9 mouse cellular contexts compared by ENCODE assay signal in the genomic region with DNA sequence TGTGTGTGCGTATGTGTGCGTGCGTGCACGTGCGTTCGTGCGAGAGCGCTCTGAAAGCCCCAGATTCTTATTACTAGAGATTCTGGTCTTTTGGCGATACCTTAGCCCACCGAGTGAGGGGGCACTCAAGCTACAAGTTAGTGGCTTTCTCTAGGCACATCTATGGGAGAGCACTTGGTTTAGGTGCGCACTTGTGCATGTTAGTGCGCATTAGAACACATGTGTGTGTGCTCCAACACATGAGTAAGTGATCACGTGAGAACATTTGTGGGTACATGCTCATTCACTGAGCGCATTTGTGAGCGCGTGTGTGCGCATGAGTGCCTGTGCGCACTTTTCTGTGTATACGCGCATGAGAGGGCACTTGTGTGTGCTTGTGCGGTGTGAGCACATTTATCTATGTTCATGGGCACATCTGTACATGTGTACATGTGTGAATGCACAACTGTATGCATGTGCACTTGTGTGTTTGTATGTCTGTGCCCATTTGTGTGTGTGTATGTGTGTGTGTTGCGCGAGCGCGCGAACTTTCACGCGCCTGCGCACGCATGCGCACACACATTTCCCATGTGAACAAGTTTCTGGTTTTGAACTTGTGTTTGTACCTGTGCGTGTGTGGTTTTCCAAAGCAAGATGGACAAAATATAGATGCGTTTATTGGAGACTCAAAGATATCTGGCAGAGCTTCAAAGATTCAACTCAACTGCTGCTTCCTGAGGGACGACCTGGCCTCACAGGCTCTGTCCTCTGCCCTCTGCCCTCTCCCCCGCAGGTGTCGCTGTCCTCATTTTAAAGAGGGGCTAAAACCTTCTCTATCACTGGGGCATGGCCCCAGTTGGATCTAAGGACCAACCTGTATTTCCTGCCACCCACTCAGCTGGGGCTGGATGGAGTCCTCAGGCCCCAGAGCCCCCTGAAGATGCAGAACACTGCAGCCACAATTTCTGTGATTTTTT. TPM values are rescaled to one million over a fixed set of nuclear protein-coding genes. Genes with fewer than 3 reads are reported as not detected.
DNase-seq lines count a peak whose midpoint lies in the region; ATAC-seq lines count a peak whose summit lies in the region.
"Had no signal": no experiment of that assay in that cellular context is flagged by ENCODE, and none has a peak within 500 bp of the region (broad histone marks: within the 10 kb centered on the region; RNA-seq: fewer than 3 reads in every experiment).

No protein-coding gene starts in this region.

- no peaks in the 10 kb centered on the region for H3K9me3 ChIP-seq in hindbrain, embryonic 16.5 days (ENCODE audit: control insufficient read depth, low read length)

- intact Hi-C loops in left cerebral cortex, postnatal 4 days (cut with DNase I): no loop called here

- H3K4me3 ChIP-seq in hindbrain, embryonic 16.5 days (ENCODE audit: low read length): peak overlapping the region; percentile 33
- H3K4me3 ChIP-seq: myocyte had no signal

- no peaks in the 10 kb centered on the region for H3K4me1 ChIP-seq in hindbrain, embryonic 16.5 days (ENCODE audit: control insufficient read depth, insufficient read depth, low read depth, low read length)

- H3K36me3 ChIP-seq in hindbrain, embryonic 16.5 days (ENCODE audit: control insufficient read depth, insufficient read depth, low read length): no peaks in the 10 kb centered on the region

- DNase-seq in left cerebral cortex, adult 18-20 months (ENCODE audit: low spot score in 2 of 2): peak; percentile 2 to 4
- no peak for DNase-seq in left cerebral cortex, postnatal 4 days
- peak; percentile 72 for DNase-seq in embryo, embryonic 10.5 days (ENCODE audit: low spot score)
- peak; percentile 47 for DNase-seq in neural tube, embryonic 10.5 days (ENCODE audit: extremely low spot score, low spot score)
- DNase-seq in cerebellum, adult 11 months: no peak
- DNase-seq in yolk sac, embryonic 10.5 days (ENCODE audit: low spot score): no peak
- no peak for DNase-seq in layer of hippocampus, adult 9-11 months

- no peaks in the 10 kb centered on the region for H3K27me3 ChIP-seq in hindbrain, embryonic 16.5 days (replicated peaks; ENCODE audit: control insufficient read depth, insufficient read depth, low read length)

- peak; percentile 48; the same call in 1 of the 2 replicates for ATAC-seq in hindbrain, embryonic 16.5 days

- WGBS in hindbrain, embryonic 16.5 days: 53% methylated on average over 36 of the region's 36 CpGs

- no peak overlapping the region for H3K27ac ChIP-seq in hindbrain, embryonic 16.5 days (ENCODE audit: low read depth, low read length)

- peak overlapping the region; percentile 51 for H3K4me2 ChIP-seq in hindbrain, embryonic 16.5 days (ENCODE audit: low read length)

- no peak overlapping the region for H3K9ac ChIP-seq in hindbrain, embryonic 16.5 days (ENCODE audit: low read depth, low read length)

RNA-seq across cellular contexts. Expression of a gene that starts 38.1 kb away (rescaled TPM):
- 1 to 10 TPM; 2.5 to 4.1 TPM for total RNA-seq in left cerebral cortex, adult 18-20 months (2021)
- 1 to 10 TPM; 5.3 to 7.6 TPM for total RNA-seq in left cerebral cortex, postnatal 4 days (2021)
- 5.2 and 5.7 TPM in 2 replicates for polyA plus RNA-seq in hindbrain, embryonic 16.5 days (2015; fragmentation: Nextera tagmentation; extraction: Ambion mirVana)

RNA-seq across cellular contexts. Expression of a gene that starts 48.0 kb away (rescaled TPM):
- 1 to 10 TPM in 1 of 2 experiments, under 1 TPM in 1; 0.61 to 1.1 TPM for total RNA-seq in left cerebral cortex, adult 18-20 months (2021)
- under 1 TPM; 0.44 to 0.72 TPM for total RNA-seq in left cerebral cortex, postnatal 4 days (2021)
- polyA plus RNA-seq in hindbrain, embryonic 16.5 days (2015; fragmentation: Nextera tagmentation; extraction: Ambion mirVana): 13.1 and 14.5 TPM in 2 replicates
- polyA plus RNA-seq: myocyte had no signal

RNA-seq across cellular contexts. Expression of a gene that starts 57.3 kb away (rescaled TPM):
- total RNA-seq in left cerebral cortex, adult 18-20 months (2021): not detected
- total RNA-seq in left cerebral cortex, postnatal 4 days (2021): not detected
- not detected in 2 replicates for polyA plus RNA-seq in hindbrain, embryonic 16.5 days (2015; fragmentation: Nextera tagmentation; extraction: Ambion mirVana)
- polyA plus RNA-seq: myocyte had no signal

Comparison
In these comparisons a context has a peak if more than half of its experiments do, and no peak if none do; other contexts are left out.
1. DNase-seq: peak in left cerebral cortex, adult 18-20 months (2 of 2), embryo, embryonic 10.5 days (single experiment) and neural tube, embryonic 10.5 days (single experiment); none in left cerebral cortex, postnatal 4 days (single experiment), cerebellum, adult 11 months (single experiment), yolk sac, embryonic 10.5 days (single experiment) and layer of hippocampus, adult 9-11 months (single experiment).